Mouse (Mus musculus) liver, adult 2 months (tissue): ENCODE measurements around the gene Rad9b. TPM values are rescaled to one million over a fixed set of nuclear protein-coding genes. Genes with fewer than 3 reads are reported as not detected.

ENCODE experiments used
- DNase-seq: peaks from one replicate; pipeline ENCODE4 v3.0.0-alpha.2; 2011; ENCODE audit warnings: low read depth, low spot score; ENCODE audit errors: extremely low read depth
- H3K27ac ChIP-seq: fragments of 200-500 bp; replicated peaks from 2 replicates; pipeline ENCODE4 v1.5.1; 2012; ENCODE audit warnings: low read depth, mild to moderate bottlenecking, control low read depth, inconsistent platforms, low read length; ENCODE audit not compliant: insufficient read depth
- H3K27me3 ChIP-seq: fragments of 200-500 bp; 2 replicates; pipeline ENCODE4 v1.6.1; 2012; ENCODE audit warnings: mild to moderate bottlenecking, moderate library complexity, low read length, inconsistent platforms; ENCODE audit not compliant: control insufficient read depth, insufficient read depth
- H3K36me3 ChIP-seq: fragments of 200-500 bp; 2 replicates; pipeline ENCODE4 v1.6.1; 2012; ENCODE audit warnings: low read length, inconsistent platforms; ENCODE audit not compliant: control insufficient read depth, insufficient read depth
- H3K4me1 ChIP-seq: fragments of 200-500 bp; 2 replicates; pipeline ENCODE4 v1.6.1; 2011; ENCODE audit warnings: low read length; ENCODE audit not compliant: control insufficient read depth, insufficient read depth
- H3K4me3 ChIP-seq: fragments of 200-500 bp; 2 replicates; pipeline ENCODE4 v1.5.1; 2011; ENCODE audit warnings: low read depth, mild to moderate bottlenecking, control low read depth, low read length, moderate library complexity; ENCODE audit not compliant: insufficient read depth
- H3K79me2 ChIP-seq: fragments of 200-500 bp; 2 replicates; pipeline ENCODE4 v1.6.1; 2012; ENCODE audit warnings: inconsistent platforms, mild to moderate bottlenecking, low read length, moderate library complexity; ENCODE audit not compliant: control insufficient read depth, insufficient read depth
- H3K9ac ChIP-seq: fragments of 200-500 bp; 2 replicates; pipeline ENCODE4 v1.6.1; 2012; ENCODE audit warnings: low read depth, mild to moderate bottlenecking, control low read depth, inconsistent platforms, low read length
- CTCF ChIP-seq: fragments of 200-500 bp; IDR thresholded peaks from 2 replicates; pipeline ENCODE4 v1.5.1; 2011; ENCODE audit warnings: low read depth, low read length, control low read depth
- POLR2A ChIP-seq: fragments of 200-500 bp; IDR thresholded peaks from 2 replicates; pipeline ENCODE4 v1.6.1; 2011; ENCODE audit warnings: low read length, control low read depth; ENCODE audit not compliant: insufficient read depth; ENCODE audit errors: extremely low read depth
- WGBS: fragments of 180-500 bp; shearing (Covaris S2); methylation state at CpG from one replicate; pipeline ENCODE4 v1.1.7; 2018; 5-methylcytosine and 5-hydroxymethylcytosine counted together
- polyA plus RNA-seq: library from polyadenylated mRNA; depleted of rRNA; stranded (reverse); fragments of >200 nt; gene quantifications from 2 replicates; pipeline ENCODE4 v1.2.3, GENCODE M21; 2012
- total RNA-seq: library from RNA; depleted of rRNA; stranded (reverse); fragments of >200 nt; gene quantifications from 2 replicates; pipeline ENCODE4 v1.2.3, GENCODE M21; 2014

Gene Rad9b
- total and polyA plus RNA-seq, 2 experiments = 1.5 to 4.5 TPM

GRCm38 (mm10) chr5:122371591-122372191 is 17.7 kb upstream of the Rad9b start, which contains the start of gene Gpn3:
Gene Gpn3, plus strand, starts transcription at chr5:122371876.
- Histone ChIP-seq H3K79me2 (no peaks in the 10 kb centered on the region; the same call in 1 of the 2 replicates), H3K36me3 (peaks cover 3% of the 10 kb centered on the region; the same call in 1 of the 2 replicates), H3K27me3 (no peaks in the 10 kb centered on the region), H3K27ac (peak within 1 kb of the TSS; percentile 68), H3K9ac (peak within 1 kb of the TSS; percentile 84), H3K4me3 (peak within 1 kb of the TSS; percentile 74), H3K4me1 (peaks cover 2% of the 10 kb centered on the region)
- 3% methylated on average over 34 of the region's 46 CpGs for WGBS
- no peak for DNase-seq
- no peak for TF ChIP-seq POLR2A
- no peak for TF ChIP-seq CTCF

- 1% methylated on average over 52 of the region's 57 CpGs for WGBS
- Histone ChIP-seq H3K27me3 (no peaks in the 10 kb centered on the region), H3K79me2 (peaks cover 8% of the 10 kb centered on the region; the same call in 1 of the 2 replicates), H3K9ac (peak overlapping the region; percentile 86), H3K4me3 (peak overlapping the region; percentile 82), H3K36me3 (no peaks in the 10 kb centered on the region), H3K27ac (peak overlapping the region; percentile 54), H3K4me1 (no peaks in the 10 kb centered on the region)
- DNase-seq = no peak
- TF ChIP-seq POLR2A = 0 out of 2 replicates have a peak, but pooled peaks have one; percentile 20
- 0 out of 2 replicates have a peak, but pooled peaks have one; percentile 6 for TF ChIP-seq CTCF
Measured at GRCm38 (mm10) chr5:122354492-122355067, 547 bp upstream of the Rad9b start.

GRCm38 (mm10) chr5:122345777-122346176 is 8.3 kb downstream of the Rad9b start:
- no peak for DNase-seq
- Histone ChIP-seq H3K4me1 (no peaks in the 10 kb centered on the region), H3K27ac (no peak overlapping the region), H3K79me2 (no peaks in the 10 kb centered on the region), H3K27me3 (no peaks in the 10 kb centered on the region), H3K36me3 (no peaks in the 10 kb centered on the region), H3K9ac (no peak overlapping the region), H3K4me3 (no peak overlapping the region)
- TF ChIP-seq POLR2A (no peak), CTCF (no peak)
- WGBS = 82% methylated on average over 4 of the region's 4 CpGs

- Histone ChIP-seq H3K4me1 (no peaks in the 10 kb centered on the region), H3K27me3 (no peaks in the 10 kb centered on the region), H3K36me3 (no peaks in the 10 kb centered on the region), H3K4me3 (no peak overlapping the region), H3K79me2 (no peaks in the 10 kb centered on the region), H3K27ac (no peak overlapping the region), H3K9ac (no peak overlapping the region)
- TF ChIP-seq POLR2A (no peak), CTCF (peak; percentile 79)
- peak; percentile 50 for DNase-seq
- WGBS = 6% methylated on average over 5 of the region's 5 CpGs
Measured at GRCm38 (mm10) chr5:122344260-122344659, 9.8 kb downstream of the Rad9b start.

DNA sequence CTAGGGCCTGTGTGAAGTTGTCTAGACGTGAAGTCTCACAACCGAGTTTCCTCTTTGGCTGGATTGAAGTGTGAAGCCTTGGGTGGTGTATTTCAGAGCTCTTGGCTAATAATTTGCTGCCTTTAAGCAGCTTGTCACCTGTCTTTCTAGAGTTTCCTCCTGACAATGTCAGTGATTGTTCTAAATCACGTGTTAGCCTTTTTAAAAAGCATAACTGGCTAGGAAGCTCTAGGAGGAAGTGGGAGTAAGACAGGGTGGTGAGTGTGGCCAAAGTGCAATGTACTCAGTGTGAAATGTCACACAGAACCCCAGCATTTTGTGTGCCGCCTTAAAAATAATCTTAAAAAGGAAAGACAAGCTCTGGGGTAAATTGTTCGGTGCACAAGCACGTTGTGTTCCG is 10.3 kb downstream of the Rad9b start:
- Histone ChIP-seq H3K27ac (no peak overlapping the region), H3K79me2 (no peaks in the 10 kb centered on the region), H3K27me3 (no peaks in the 10 kb centered on the region), H3K4me3 (no peak overlapping the region), H3K9ac (no peak overlapping the region), H3K4me1 (no peaks in the 10 kb centered on the region), H3K36me3 (no peaks in the 10 kb centered on the region)
- DNase-seq = no peak
- WGBS = 55% methylated on average over 7 of the region's 7 CpGs
- TF ChIP-seq POLR2A (no peak), CTCF (no peak)

- WGBS = 72% methylated on average over 1 of the region's 1 CpGs
- no peaks in the 10 kb centered on the region for H3K4me1 ChIP-seq
Measured at GRCm38 (mm10) chr5:122342874-122343273, 11.2 kb downstream of the Rad9b start.

More at GRCm38 (mm10) chr5:122342874-122343273, 11.2 kb downstream of the Rad9b start:
- Histone ChIP-seq H3K79me2 (no peaks in the 10 kb centered on the region), H3K9ac (no peak overlapping the region), H3K4me3 (no peak overlapping the region), H3K27ac (no peak overlapping the region), H3K27me3 (no peaks in the 10 kb centered on the region), H3K36me3 (no peaks in the 10 kb centered on the region)
- TF ChIP-seq CTCF (no peak), POLR2A (no peak)
- no peak for DNase-seq
